Mouse (Mus musculus) spleen, adult 2 months (tissue): ENCODE measurements around the gene Rab3gap2.

Source experiments
- CTCF ChIP-seq: fragments of 200-500 bp; IDR thresholded peaks from 2 replicates; pipeline ENCODE4 v1.5.1; 2011; ENCODE audit warnings: mild to moderate bottlenecking, inconsistent platforms; ENCODE audit not compliant: insufficient read depth, insufficient read length, insufficient replicate concordance; ENCODE audit errors: extremely low read depth
- POLR2A ChIP-seq: fragments of 200-500 bp; IDR thresholded peaks from 2 replicates; pipeline ENCODE4 v1.6.1; 2011; ENCODE audit warnings: low read depth, low read length, inconsistent platforms

DNA sequence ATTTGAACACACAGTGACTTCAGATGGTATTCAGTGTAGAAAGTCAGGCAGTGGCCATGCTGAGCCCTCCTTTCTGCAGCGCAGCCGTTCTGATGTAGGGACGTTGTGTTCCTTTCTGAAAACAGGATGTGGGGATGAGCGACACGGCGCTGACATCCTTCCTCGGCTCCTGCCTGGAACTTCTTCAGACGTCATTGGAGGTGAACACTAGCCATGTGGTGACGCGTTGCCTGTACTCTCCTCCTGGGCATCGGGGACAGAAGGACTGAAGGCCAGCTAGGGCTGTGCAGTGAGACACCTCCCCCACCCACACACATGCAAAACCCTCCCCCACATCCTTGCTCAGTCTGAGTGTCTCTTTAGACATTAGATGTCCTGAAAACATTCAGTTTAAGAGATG is 73.1 kb downstream of the Rab3gap2 start:
- TF ChIP-seq CTCF (no peak), POLR2A (no peak)
